Mouse (Mus musculus) Muller cell, postnatal 12 days (primary cell): ENCODE data around the gene Lcmt1.

Source experiments
- DNase-seq: peaks from one replicate; pipeline ENCODE4 v3.0.0-alpha.2; 2015; ENCODE audit errors: inconsistent ontology term

Gene Lcmt1

GRCm38 (mm10) chr7:123399286-123399685, 29.7 kb downstream of the Lcmt1 start:
- no peak for DNase-seq

- no peak for DNase-seq
These were observed 31.5 kb downstream of the Lcmt1 start for GRCm38 (mm10) chr7:123401121-123401520.

- DNase-seq = no peak
These were observed 34.6 kb downstream of the Lcmt1 start for GRCm38 (mm10) chr7:123404198-123404597.

- no peak for DNase-seq
These were observed 36.0 kb downstream of the Lcmt1 start for GRCm38 (mm10) chr7:123405619-123406018.

- DNase-seq = no peak
These were observed 37.4 kb downstream of the Lcmt1 start for GRCm38 (mm10) chr7:123406988-123407387.

GRCm38 (mm10) chr7:123410502-123410901, 40.9 kb downstream of the Lcmt1 start:
- DNase-seq = no peak

- peak; percentile 82 for DNase-seq
These were observed 41.5 kb downstream of the Lcmt1 start for GRCm38 (mm10) chr7:123411109-123411508.

GRCm38 (mm10) chr7:123412143-123412542, 42.6 kb downstream of the Lcmt1 start:
- no peak for DNase-seq

GRCm38 (mm10) chr7:123416803-123417202, 47.2 kb downstream of the Lcmt1 start:
- DNase-seq = no peak

- no peak for DNase-seq
These were observed 48.1 kb downstream of the Lcmt1 start for GRCm38 (mm10) chr7:123417661-123418060.

GRCm38 (mm10) chr7:123419984-123420383, 50.4 kb downstream of the Lcmt1 start:
- DNase-seq = no peak

GRCm38 (mm10) chr7:123421958-123422357, 52.4 kb downstream of the Lcmt1 start:
- DNase-seq = no peak

GRCm38 (mm10) chr7:123424281-123424680, 54.7 kb downstream of the Lcmt1 start:
- DNase-seq = no peak

GRCm38 (mm10) chr7:123425134-123425757, 55.7 kb downstream of the Lcmt1 start:
- peak; percentile 45 for DNase-seq

GRCm38 (mm10) chr7:123429624-123430410, 60.2 kb downstream of the Lcmt1 start:
- no peak for DNase-seq

- no peak for DNase-seq
These were observed 60.8 kb downstream of the Lcmt1 start for GRCm38 (mm10) chr7:123430411-123430705.

- DNase-seq = no peak
These were observed 61.6 kb downstream of the Lcmt1 start for GRCm38 (mm10) chr7:123431206-123431605.

- peak; percentile 34 for DNase-seq
These were observed 72.5 kb downstream of the Lcmt1 start for GRCm38 (mm10) chr7:123442079-123442478.

GRCm38 (mm10) chr7:123448794-123449193, 79.2 kb downstream of the Lcmt1 start:
- DNase-seq = no peak

- DNase-seq = no peak
These were observed 80.1 kb downstream of the Lcmt1 start for GRCm38 (mm10) chr7:123449676-123450075.

- no peak for DNase-seq
These were observed 80.9 kb downstream of the Lcmt1 start for GRCm38 (mm10) chr7:123450515-123450914.

GRCm38 (mm10) chr7:123452551-123452950, 83.0 kb downstream of the Lcmt1 start:
- DNase-seq = no peak

GRCm38 (mm10) chr7:123453066-123453465, 83.5 kb downstream of the Lcmt1 start:
- no peak for DNase-seq
